Mouse (Mus musculus) kidney, adult 2 months (tissue): ENCODE data around the gene Mier2.

Experiments
- CTCF ChIP-seq: fragments of 200-500 bp; conservative IDR thresholded peaks from 2 replicates; pipeline ENCODE4 v1.5.1; 2011; ENCODE audit warnings: low read depth, mild to moderate bottlenecking, control low read depth, low read length, moderate library complexity, mixed read lengths; ENCODE audit not compliant: insufficient read depth, insufficient read length
- POLR2A ChIP-seq: fragments of 200-500 bp; IDR thresholded peaks from one replicate; pipeline ENCODE4 v1.6.1; 2011; ENCODE audit warnings: low read depth, low read length, control low read depth

DNA sequence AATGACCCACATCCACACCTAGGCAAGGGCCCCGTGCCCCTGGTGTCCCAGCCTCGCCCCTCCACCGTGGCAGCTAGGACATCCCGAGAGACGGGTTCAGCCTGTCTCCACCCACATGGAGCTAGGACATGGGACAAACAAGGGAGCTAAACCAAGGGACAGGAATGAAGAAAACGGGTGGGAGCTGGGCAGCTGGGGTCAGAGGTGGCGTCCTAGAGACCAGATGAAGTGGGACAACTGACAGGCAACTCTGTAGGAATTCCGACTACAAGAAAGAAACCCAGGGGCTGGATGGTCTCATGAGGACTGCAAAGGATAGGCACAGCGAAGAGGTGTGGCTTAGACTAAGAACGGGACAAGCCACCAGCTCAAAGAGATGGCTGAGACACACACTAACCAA, 1.3 kb downstream of the Mier2 start:
- TF ChIP-seq CTCF (no peak), POLR2A (no peak)
